Mouse (Mus musculus): ENCODE results near the gene Tsku. TPM values are rescaled to one million over a fixed set of nuclear protein-coding genes. Genes with fewer than 3 reads are reported as not detected.

Gene Tsku
- not detected in 2 replicates for total RNA-seq (2014; fragmentation: Nextera tagmentation)
- not detected in 2 replicates for total RNA-seq (2017)

DNA sequence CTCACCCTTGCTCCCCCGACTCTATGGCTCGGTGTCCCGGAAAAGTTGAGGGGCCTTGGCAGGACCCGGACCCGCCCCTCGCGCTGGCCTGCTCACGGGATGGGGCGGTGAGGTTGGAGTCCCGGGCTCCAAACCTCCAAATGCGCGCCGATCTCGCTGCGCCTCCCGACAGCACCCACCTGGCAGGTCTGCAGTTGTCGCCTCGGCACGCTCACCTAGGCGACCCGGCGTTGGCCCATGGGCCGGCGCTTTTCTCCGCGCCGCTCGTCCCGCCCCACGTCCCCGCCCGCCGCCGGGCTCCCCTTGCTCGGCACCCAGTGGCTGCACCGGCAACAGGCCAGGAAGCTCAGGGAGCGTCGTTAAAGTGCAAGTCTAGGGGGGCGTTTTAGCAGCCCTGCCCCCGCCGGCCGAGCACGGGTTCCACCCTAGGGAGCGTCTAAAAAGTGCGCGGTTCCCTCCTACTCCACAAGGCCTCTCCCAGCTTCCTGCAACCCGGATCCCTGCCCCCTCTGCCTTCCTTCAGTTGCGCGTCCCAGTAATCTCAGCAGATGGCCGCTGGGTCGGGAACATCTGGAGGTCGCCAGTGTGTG, at the start of gene Tsku:
Gene Tsku, minus strand, starts transcription at position 266 of the 590 bp plus-strand sequence.
- no peak for ATAC-seq (replicated peaks; ENCODE audit: low FRiP score, low TSS enrichment, poor library complexity, severe bottlenecking)

DNA sequence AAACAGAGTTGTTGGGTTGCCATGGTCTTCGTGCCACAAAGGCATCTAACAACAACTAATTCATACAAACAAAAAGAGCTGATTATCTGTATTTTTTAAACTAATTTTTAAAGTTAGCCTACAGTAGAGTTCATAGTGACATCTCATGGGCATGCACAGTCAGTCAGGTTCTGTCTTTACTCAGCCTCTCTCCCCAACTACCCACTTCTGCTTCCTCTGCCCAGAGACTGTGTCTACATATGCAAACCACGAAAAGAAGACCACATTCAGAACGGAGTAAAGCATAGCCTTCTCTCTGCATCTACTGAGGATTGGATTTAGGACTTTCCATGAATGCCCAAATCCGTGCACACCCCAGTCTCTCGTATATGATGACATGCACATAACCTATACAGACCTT, 46.5 kb upstream of the Tsku start:
- no peak for ATAC-seq (replicated peaks; ENCODE audit: low FRiP score, low TSS enrichment, poor library complexity, severe bottlenecking)

- ATAC-seq (replicated peaks; ENCODE audit: low FRiP score, low TSS enrichment, poor library complexity, severe bottlenecking) = no peak
These were observed 42.9 kb upstream of the Tsku start for GRCm38 (mm10) chr7:98403996-98404395.

- no peak for ATAC-seq (replicated peaks; ENCODE audit: low FRiP score, low TSS enrichment, poor library complexity, severe bottlenecking)
These were observed 41.8 kb upstream of the Tsku start for GRCm38 (mm10) chr7:98402582-98403574.

DNA sequence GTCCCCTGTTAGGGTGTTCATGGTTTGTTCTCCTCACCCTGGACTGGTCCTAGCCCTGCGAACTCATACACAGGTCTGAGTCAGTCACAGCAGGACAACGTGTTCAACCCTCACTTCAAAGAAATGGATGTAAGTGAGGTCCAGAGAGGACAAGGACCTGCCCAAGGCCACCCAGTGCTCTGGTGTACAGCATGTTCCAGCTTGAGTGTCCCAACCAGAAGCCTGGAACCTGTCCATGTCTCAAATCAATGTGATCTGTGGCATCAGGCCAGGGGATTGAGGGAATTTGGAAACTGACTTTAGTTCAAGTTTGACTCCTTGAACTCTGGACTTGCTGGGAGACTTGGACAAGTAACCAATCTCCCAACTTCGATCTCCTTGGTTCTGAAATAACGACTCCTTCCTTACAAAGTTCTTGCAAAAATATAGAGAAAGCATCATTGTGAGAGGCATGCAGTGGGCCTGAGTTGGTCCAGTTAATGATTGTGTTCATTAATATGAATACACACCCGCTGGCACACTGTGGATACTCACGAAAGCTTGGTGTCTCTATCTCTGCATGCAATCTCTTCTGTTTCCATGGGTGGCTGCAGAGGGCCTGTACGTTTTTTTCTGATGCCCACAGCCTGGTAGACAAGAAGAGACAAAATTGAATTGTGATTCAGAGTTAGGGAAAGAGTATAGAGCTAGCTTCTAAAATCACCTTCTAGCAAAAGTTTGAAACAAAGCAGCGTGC, 31.5 kb upstream of the Tsku start:
- ATAC-seq (replicated peaks; ENCODE audit: low FRiP score, low TSS enrichment, poor library complexity, severe bottlenecking) = no peak

DNA sequence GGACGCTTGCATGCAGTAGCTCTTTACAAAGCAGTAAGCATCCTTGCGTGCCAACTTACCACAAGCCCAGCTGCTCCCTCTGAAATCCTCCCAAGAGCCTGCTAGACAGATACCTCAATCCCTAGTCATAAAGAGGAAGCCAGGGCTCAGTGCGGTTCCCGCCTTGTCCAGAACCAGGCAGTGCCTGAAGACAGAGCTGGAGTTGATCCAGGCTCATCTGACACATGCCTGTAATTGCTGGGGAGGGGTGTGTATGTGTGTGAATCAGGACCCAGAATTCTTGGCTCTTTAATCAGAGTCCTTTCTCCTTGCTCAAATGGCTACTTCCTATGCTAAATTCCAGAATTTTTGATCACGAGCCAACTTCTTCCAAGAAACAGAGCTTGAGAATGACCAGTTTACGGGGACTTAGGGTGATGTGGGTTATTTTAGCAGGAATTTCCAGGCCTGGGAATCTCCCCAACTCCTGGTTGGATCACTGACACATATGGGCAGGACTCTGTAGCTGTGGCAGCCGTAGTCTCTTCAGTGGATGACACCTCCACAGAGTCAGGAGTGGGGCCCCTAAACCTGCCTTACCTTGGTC, 30.3 kb upstream of the Tsku start:
- no peak for ATAC-seq (replicated peaks; ENCODE audit: low FRiP score, low TSS enrichment, poor library complexity, severe bottlenecking)

DNA sequence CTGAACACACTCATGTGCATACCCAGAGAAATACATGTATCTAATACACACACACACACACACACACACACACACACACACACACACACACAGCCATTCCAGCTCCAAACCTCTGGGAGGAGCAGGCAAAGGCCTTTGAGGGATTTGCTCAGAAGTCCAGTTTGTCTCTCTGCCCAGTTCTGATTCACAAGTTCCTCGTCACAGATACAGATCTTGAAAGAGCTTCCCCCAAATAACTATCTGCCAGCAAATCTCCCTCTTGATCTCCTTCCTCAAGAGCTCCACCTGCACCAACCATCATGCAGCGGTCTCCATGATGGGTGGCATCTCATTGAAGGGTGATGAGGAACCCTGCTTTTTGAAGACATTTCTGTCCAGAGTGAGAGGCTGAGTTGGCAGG, 29.4 kb upstream of the Tsku start:
- no peak for ATAC-seq (replicated peaks; ENCODE audit: low FRiP score, low TSS enrichment, poor library complexity, severe bottlenecking)

GRCm38 (mm10) chr7:98389656-98390055, 28.5 kb upstream of the Tsku start:
- ATAC-seq (replicated peaks; ENCODE audit: low FRiP score, low TSS enrichment, poor library complexity, severe bottlenecking) = no peak

DNA sequence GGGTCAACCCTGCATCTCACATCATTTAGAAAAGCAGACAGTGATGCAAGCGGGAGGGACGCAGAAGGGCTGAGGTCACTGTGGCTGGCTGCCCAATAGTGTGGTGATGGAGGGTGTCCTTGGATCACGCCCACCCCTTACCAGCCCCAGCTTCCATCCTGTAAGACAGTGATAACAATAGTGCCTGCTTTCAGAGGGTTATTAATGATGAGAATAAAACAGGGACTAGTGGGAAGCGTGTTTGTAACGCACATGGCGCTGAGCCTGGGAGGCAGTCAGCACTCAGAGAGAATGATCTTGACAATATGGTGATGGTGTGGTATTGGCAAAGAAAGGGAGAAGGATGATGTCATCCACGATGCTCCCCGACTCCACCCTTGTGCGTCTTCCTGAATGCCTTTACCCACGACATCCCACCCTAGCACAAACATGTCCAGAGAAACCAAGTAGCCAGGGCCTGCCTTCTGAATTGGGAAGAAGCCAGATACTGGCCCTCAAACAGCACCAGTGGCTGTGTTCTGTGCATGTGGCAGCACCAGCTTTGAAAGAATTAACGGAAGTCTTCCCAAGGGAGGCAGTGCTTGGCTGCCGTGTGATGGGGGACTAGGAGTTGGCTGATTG, 27.9 kb upstream of the Tsku start:
- no peak for ATAC-seq (replicated peaks; ENCODE audit: low FRiP score, low TSS enrichment, poor library complexity, severe bottlenecking)

DNA sequence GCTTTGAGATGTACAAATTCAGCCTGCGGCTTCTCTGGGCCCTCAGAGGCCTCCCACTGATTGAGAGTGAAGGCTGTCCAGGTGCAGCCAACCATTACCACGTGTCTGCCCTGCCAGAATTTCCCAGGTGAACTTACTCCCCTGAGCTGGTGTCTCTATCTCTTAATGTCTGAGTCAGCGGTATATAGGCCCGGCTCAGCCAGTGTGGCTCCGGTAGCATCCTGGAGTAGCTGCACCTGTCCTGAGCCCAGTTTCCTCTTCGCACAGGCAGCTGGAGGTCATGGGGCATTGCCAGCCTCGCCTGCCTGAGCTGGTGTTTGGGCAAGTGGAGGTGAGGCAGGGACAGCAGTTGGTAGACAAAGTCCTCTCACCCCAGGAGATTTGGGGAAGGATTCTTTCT, 26.1 kb upstream of the Tsku start:
- ATAC-seq (replicated peaks; ENCODE audit: low FRiP score, low TSS enrichment, poor library complexity, severe bottlenecking) = no peak

GRCm38 (mm10) chr7:98385168-98385567, 24.0 kb upstream of the Tsku start:
- ATAC-seq (replicated peaks; ENCODE audit: low FRiP score, low TSS enrichment, poor library complexity, severe bottlenecking) = 0 out of 2 replicates have a peak, but pooled peaks have one; percentile 20

- no peak for ATAC-seq (replicated peaks; ENCODE audit: low FRiP score, low TSS enrichment, poor library complexity, severe bottlenecking)
These were observed 22.2 kb upstream of the Tsku start for GRCm38 (mm10) chr7:98383337-98383736.

DNA sequence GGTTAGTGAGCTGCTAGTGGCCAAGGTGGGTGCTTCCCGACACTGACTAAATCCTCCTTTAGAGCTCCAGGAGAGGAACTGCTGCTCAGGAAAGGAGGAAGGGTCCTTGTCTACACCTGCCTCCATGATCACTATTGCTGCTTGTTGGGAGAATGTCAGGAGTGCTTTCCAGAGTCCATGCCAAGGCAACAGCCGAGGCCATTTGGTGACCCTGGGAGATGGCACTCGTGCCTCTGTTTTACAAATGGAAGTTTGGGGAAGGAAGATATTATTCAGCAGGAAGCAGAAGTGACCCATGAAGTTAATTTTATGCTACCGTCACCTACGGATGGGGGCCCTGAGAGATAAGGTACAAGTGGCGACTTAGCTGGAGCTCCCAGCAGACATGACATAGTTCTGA, 21.7 kb upstream of the Tsku start:
- no peak for ATAC-seq (replicated peaks; ENCODE audit: low FRiP score, low TSS enrichment, poor library complexity, severe bottlenecking)

GRCm38 (mm10) chr7:98380224-98380925, 19.2 kb upstream of the Tsku start:
- ATAC-seq (replicated peaks; ENCODE audit: low FRiP score, low TSS enrichment, poor library complexity, severe bottlenecking) = no peak

- no peak for ATAC-seq (replicated peaks; ENCODE audit: low FRiP score, low TSS enrichment, poor library complexity, severe bottlenecking)
These were observed 18.1 kb upstream of the Tsku start for GRCm38 (mm10) chr7:98379232-98379631.

DNA sequence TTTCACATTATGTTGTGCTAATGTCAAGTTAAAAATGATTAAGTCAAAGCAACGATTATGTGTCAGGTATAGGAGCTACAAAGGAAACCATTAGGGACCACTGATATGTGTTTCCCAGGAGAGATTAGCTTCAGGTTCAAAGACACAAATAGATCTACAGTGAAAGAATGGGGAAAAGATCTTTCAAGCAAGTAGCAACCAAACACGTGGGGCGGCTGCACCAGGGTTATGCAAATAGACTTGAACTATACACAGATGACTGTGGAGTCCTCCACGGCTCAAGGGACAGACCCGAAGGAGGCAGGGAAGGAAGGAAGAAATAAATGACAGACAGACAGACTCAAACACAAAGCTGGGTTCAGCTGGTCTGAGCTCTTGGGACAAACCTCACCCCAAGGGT, 16.1 kb upstream of the Tsku start:
- no peak for ATAC-seq (replicated peaks; ENCODE audit: low FRiP score, low TSS enrichment, poor library complexity, severe bottlenecking)

DNA sequence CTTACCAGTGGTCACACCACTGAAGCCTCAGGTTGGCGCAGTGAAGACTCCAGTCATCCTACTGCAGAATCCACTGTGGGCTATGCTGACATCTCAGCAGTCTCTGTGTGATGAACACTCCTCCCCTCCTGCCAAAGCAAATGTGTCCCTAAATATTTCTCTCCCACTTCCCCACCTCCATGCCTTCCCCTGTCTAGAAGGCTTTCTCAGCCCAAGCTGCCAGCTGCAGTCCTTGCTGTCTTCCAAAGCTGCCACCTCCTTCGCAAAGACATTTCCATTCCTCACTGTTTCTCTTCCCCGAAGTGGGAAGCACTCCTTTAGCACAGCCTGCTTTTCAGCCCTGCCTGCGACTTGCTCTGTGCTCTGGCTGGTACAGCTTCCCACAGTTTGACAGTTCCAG, 10.0 kb upstream of the Tsku start:
- ATAC-seq (replicated peaks; ENCODE audit: low FRiP score, low TSS enrichment, poor library complexity, severe bottlenecking) = no peak

DNA sequence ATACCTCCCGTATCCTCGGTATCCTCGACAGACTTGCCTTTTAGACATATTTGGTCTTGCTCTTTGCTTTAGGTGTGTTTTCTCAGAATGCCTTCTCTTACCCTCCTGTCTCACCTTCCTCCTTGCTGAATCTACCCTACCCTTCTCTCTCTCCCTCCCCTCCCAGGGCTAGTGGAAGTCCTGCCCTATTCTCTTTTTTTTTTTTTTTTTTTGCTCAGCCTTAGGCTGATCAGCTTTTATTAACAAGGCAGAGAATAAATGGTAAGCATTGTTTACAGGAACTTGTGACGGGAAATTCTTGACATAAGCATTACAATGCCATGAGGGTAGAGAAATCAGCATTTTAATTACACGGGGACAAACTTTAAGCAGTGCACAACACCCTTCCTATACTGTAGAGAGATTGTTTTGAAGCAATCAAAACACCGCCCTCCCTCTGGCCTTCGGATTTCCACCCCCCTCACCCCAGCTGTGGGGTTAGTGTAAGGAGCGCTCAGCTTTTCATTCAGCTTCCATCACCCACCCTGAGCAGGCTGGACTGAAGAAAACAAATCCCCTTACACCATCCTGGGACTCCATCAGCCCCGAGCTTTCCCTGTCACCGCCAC, 8.7 kb upstream of the Tsku start:
- no peak for ATAC-seq (replicated peaks; ENCODE audit: low FRiP score, low TSS enrichment, poor library complexity, severe bottlenecking)

Data from megakaryocyte-erythroid progenitor cell, adult 5-6 weeks (primary cell).